Mouse (Mus musculus): Measurements from ENCODE around the gene Lrch1.

DNA sequence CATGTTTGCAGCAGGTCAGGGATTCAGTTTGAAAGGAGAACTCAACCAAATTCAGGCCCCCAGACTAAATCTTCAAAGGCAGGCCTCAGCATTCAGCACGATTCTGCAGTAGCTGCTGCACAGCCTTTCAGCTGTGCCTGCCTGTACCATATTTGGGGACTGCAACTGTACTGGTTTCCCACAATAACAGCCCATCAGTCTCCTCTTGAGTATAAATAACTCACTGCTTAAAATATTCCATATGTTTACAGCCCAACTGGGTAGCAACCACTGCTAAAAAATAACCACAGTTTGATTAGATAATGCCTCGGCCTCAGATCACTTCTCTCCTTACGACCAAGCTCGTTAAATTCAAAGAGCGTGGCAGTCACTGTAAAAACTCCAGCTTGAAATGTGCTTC, 101.0 kb downstream of the Lrch1 start:
- TF ChIP-seq POLR2A (IDR thresholded peaks at IDR 0.05; ENCODE audit: borderline replicate concordance, insufficient read depth, low read length) (no peak), CTCF (IDR thresholded peaks at IDR 0.05; ENCODE audit: borderline replicate concordance, insufficient read depth, low read depth, low read length) (no peak)

Measured in cerebellum, adult 2 months (tissue).